Mouse (Mus musculus) stomach, embryonic 16.5 days (tissue): ENCODE results near the gene Slc12a9. TPM values are rescaled to one million over a fixed set of nuclear protein-coding genes. Genes with fewer than 3 reads are reported as not detected.

ENCODE experiments used
- ATAC-seq: fragments of 200-750 bp; cut with Nextera tagmentation; 2 replicates; pipeline ENCODE4 v1.8.0; 2017; ENCODE audit warnings: moderate number of reproducible peaks, moderate TSS enrichment; ENCODE audit not compliant: insufficient read depth, low FRiP score
- H3K27ac ChIP-seq: fragments of 300-500 bp; sonication (generic); 2 replicates; pipeline ENCODE4 v1.5.1; 2014; ENCODE audit warnings: low read length
- H3K27me3 ChIP-seq: fragments of 300-500 bp; sonication (generic); 2 replicates; pipeline ENCODE4 v1.6.1; 2014; ENCODE audit warnings: low read length, control low read depth, mixed read lengths; ENCODE audit not compliant: control insufficient read depth, insufficient read depth
- H3K36me3 ChIP-seq: fragments of 300-500 bp; sonication (generic); 2 replicates; pipeline ENCODE4 v1.6.1; 2014; ENCODE audit warnings: low read length; ENCODE audit not compliant: control insufficient read depth, insufficient read depth
- H3K4me1 ChIP-seq: fragments of 300-500 bp; sonication (generic); 2 replicates; pipeline ENCODE4 v1.6.1; 2014; ENCODE audit warnings: low read length, control low read depth, mixed read lengths; ENCODE audit not compliant: control insufficient read depth, insufficient read depth
- H3K4me2 ChIP-seq: fragments of 300-500 bp; sonication (generic); 2 replicates; pipeline ENCODE4 v1.6.1; 2014; ENCODE audit warnings: low read depth, low read length, mixed read lengths
- H3K4me3 ChIP-seq: fragments of 300-500 bp; sonication (generic); replicated peaks from 2 replicates; pipeline ENCODE4 v1.5.1; 2014; ENCODE audit warnings: mild to moderate bottlenecking, low read length
- H3K9ac ChIP-seq: fragments of 300-500 bp; sonication (generic); 2 replicates; pipeline ENCODE4 v1.6.1; 2014; ENCODE audit warnings: low read length
- H3K9me3 ChIP-seq: fragments of 300-500 bp; sonication (generic); replicated peaks from 2 replicates; pipeline ENCODE4 v1.6.1; 2016; ENCODE audit warnings: low read length, control low read depth; ENCODE audit not compliant: control insufficient read depth
- WGBS: fragments of 180-500 bp; shearing (Covaris S2); extraction: QIAGEN DNeasy Blood & Tissue Kit; methylation state at CpG from one replicate; pipeline ENCODE4 v1.1.7; 2014; 5-methylcytosine and 5-hydroxymethylcytosine counted together
- polyA plus RNA-seq: library from polyadenylated mRNA; unstranded; fragments of >200 nt; fragmentation: Nextera tagmentation; extraction: Ambion mirVana; gene quantifications from 2 replicates; pipeline ENCODE4 v1.2.1, GENCODE M21; 2015

Slc12a9 gene
- polyA plus RNA-seq, 1 experiment from 2014 or later = 13.7 TPM

DNA sequence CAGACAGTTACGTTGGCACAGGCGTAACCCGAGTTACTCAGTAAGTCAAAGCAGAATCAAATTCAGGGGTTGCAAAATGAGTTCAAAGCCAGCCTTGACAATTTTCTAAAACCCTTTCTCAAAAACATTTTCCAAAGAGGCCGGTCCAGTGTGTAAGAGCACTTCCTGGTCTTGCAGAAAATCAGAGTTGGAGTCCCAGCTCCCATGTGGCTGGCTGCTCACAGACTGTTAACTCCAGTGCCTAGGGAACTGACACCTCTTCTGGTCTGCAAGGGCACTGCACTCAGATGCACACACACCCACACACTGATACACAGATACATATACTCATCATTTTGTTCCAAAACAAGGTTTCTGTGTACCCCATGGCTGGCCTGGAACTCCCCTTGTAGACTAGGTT lies 25.0 kb downstream of the Slc12a9 start:
- 94% methylated on average over 4 of the region's 4 CpGs for WGBS
- Histone ChIP-seq H3K9ac (peak overlapping the region; percentile 97), H3K4me2 (peak overlapping the region; percentile 67), H3K27ac (peak overlapping the region; percentile 91), H3K36me3 (peaks cover 22% of the 10 kb centered on the region), H3K4me3 (peak overlapping the region; percentile 94), H3K9me3 (no peaks in the 10 kb centered on the region), H3K4me1 (peaks cover 39% of the 10 kb centered on the region), H3K27me3 (no peaks in the 10 kb centered on the region)
- no peak for ATAC-seq

DNA sequence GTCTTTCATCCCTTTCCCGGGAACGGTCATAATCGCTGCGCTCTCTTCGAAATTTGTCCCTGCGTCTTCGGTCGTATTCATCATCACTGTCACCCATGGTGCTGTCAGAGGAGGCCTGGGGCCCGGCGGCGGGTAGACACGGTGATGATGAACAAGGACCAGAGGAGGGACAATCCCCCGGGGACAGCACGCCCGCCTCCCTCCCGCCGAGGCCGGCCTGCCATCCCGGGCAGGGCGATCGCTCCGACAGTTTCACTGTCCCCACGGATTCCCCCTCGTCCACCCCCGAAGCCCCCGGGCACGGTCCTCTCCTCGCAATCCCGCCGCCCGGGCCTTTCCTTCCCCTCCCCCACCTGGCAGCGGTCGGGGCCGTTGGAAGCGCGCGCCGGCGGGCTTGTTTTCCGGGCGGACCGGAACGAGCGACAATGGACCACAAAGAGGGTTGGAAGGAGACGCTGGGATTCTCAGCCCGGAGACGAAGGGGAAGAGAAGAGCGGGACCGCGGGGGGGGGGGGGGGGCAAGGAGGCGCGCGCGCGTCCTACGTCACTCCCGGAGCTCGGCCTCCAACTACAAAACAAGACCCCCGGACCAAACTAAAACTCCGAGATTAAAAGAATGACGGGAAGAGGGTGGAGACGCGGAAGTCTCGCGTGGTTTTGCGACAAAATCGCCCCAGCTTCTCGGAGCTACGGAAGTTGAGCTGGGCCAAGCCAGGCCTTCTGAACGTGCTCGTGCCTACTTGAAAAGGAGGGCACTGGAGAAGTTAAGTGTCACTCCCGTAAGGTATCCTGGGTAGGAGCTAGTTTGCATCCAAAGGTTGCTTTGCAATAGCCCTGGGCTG lies 26.1 kb downstream of the Slc12a9 start, which contains the start of gene Srrt:
Gene Srrt, minus strand, starts transcription at position 604 of the 842 bp plus-strand sequence.
- WGBS = 0% methylated on average over 63 of the region's 72 CpGs
- peak within 1 kb of the TSS; percentile 97 for H3K9ac ChIP-seq
- peak; percentile 87 for ATAC-seq
- H3K4me1 ChIP-seq = peaks cover 30% of the 10 kb centered on the region
- peaks cover 28% of the 10 kb centered on the region for H3K36me3 ChIP-seq
- H3K27me3 ChIP-seq = no peaks in the 10 kb centered on the region
- no peaks in the 10 kb centered on the region for H3K9me3 ChIP-seq
- H3K4me3 ChIP-seq = peak within 1 kb of the TSS; percentile 94
- peak within 1 kb of the TSS; percentile 67 for H3K4me2 ChIP-seq
- H3K27ac ChIP-seq = peak within 1 kb of the TSS; percentile 91

DNA sequence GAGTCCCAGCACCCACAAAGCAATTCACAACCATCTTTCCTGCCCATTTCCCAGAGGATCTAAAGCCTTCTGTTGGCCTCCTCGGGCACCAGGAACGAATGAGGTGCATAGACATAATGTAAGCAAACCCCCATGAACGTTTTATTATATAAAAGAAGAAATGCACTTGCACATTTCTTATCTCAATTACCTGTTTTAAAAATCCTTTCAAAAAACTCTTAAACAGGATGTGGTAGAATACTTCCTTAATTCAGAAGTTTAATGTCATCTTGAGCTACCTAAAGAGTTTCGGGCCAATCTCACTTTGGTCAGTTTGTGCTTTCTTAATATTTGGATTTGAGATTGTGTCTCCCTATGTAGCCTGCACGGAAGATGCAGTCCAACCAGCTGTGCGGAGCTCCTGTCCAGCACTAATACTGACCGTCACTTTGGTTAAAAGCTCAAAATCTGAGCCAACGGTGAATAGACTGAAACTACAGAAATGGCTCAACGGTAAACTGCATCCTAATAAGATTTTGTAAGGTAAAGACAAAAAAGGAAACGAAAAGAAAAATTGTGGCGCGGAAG lies 26.9 kb downstream of the Slc12a9 start:
- Histone ChIP-seq H3K4me3 (peak overlapping the region; percentile 94), H3K9ac (peak overlapping the region; percentile 97), H3K27ac (peak overlapping the region; percentile 91; the same call in 1 of the 2 replicates), H3K4me1 (peaks cover 26% of the 10 kb centered on the region), H3K27me3 (no peaks in the 10 kb centered on the region), H3K4me2 (peak overlapping the region; percentile 60), H3K36me3 (peaks cover 34% of the 10 kb centered on the region), H3K9me3 (no peaks in the 10 kb centered on the region)
- no peak for ATAC-seq
- 8% methylated on average over 12 of the region's 12 CpGs for WGBS

DNA sequence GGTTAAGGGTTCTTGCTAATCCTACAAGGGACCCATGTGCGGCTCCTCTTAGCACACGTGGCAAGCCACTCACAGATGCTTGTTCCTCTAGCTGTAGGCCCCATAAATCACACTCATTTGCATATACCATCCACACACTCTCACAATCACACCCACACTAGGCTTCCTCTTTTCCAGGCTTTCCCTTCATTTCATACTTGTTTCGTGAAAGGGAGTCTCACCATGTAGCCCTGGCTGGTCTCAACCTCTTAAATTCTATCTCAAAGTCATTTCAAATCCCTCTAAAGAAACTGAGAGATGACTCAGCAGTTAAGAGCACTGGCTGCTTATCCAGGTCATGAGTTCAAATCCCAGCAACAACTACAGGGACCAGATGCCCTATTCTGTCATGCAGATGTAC lies 27.6 kb downstream of the Slc12a9 start:
- 47% methylated on average over 3 of the region's 3 CpGs for WGBS

DNA sequence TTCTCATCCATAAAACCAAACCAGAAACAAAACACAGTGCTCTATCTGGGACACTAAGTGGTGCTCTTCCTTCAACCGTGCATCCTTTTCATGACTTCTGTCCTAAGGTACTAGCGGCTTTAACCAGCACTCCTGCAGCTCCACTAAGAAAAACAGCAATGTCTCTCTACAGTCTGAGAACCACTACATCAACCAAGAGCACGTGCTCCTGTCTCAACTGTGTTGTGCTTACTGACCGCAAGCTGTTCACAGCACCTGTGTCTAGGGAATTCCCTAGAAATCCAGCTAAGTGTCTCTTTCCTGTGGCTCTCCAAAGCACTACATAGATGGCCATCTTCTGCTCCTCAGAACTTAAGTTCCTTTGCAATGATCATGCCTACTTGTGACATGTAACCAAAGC lies 28.6 kb downstream of the Slc12a9 start:
- H3K36me3 ChIP-seq = peaks cover 27% of the 10 kb centered on the region
- peak overlapping the region; percentile 60 for H3K4me2 ChIP-seq
- no peaks in the 10 kb centered on the region for H3K9me3 ChIP-seq
- peak overlapping the region; percentile 53 for H3K9ac ChIP-seq
- H3K4me3 ChIP-seq = no peak overlapping the region; the same call in 1 of the 2 replicates
- no peak for ATAC-seq
- WGBS = 50% methylated on average over 4 of the region's 4 CpGs
- no peak overlapping the region for H3K27ac ChIP-seq
- no peaks in the 10 kb centered on the region for H3K27me3 ChIP-seq
- H3K4me1 ChIP-seq = peaks cover 26% of the 10 kb centered on the region

More for the DNA sequence above, 27.6 kb downstream of the Slc12a9 start:
- Histone ChIP-seq H3K4me2 (peak overlapping the region; percentile 60), H3K9me3 (no peaks in the 10 kb centered on the region), H3K27me3 (no peaks in the 10 kb centered on the region), H3K27ac (no peak overlapping the region), H3K9ac (peak overlapping the region; percentile 97), H3K4me3 (peak overlapping the region; percentile 94), H3K4me1 (peaks cover 26% of the 10 kb centered on the region), H3K36me3 (peaks cover 34% of the 10 kb centered on the region)
- ATAC-seq = no peak

DNA sequence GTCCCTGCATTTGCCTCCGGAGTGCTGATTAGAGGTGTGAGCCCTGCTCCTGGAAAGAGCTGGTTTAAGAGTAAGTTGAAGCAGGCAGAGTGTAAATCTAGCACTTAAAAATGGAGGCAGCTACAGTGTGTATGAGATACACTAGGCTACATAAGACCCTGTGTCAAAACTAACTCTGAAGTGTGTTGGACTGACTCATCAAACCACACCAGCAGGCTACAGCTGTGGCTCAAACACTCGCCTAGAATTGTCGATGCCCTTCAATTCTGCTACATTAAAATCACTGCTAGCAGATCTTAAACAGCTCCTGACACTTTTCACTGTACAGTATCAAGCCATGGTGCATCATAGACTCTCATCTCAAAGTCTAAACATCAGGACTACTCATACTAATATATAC lies 29.2 kb downstream of the Slc12a9 start:
- no peak for ATAC-seq
- H3K9me3 ChIP-seq = no peaks in the 10 kb centered on the region
- H3K4me1 ChIP-seq = peaks cover 26% of the 10 kb centered on the region
- peak overlapping the region; percentile 18; the same call in 1 of the 2 replicates for H3K9ac ChIP-seq
- peaks cover 25% of the 10 kb centered on the region for H3K36me3 ChIP-seq
- H3K27ac ChIP-seq = no peak overlapping the region
- 59% methylated on average over 3 of the region's 3 CpGs for WGBS
- no peaks in the 10 kb centered on the region for H3K27me3 ChIP-seq
- no peak overlapping the region for H3K4me3 ChIP-seq
- H3K4me2 ChIP-seq = no peak overlapping the region

DNA sequence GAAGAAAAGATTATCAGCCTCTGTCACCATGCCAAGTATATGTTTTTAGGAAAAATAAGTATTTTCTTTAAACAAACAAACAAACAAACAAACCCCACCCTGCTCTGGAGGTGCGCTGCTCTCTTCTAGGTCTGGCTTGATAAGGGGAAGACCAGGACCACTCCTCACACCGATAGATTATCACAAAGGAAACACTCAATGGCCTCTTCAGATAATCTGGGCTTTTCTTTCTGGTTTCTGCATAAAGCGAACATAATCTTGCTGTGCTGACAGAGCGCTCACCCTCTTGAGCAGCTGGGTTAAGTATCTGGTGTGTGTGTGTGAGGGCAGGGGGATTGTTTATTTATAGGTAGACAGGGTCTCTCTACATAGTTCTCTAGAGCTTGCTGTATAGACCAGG lies 29.8 kb downstream of the Slc12a9 start:
- Histone ChIP-seq H3K9me3 (no peaks in the 10 kb centered on the region), H3K27me3 (no peaks in the 10 kb centered on the region), H3K36me3 (peaks cover 19% of the 10 kb centered on the region), H3K4me3 (no peak overlapping the region), H3K4me1 (peaks cover 26% of the 10 kb centered on the region), H3K9ac (peak overlapping the region; percentile 18; the same call in 1 of the 2 replicates), H3K4me2 (no peak overlapping the region), H3K27ac (no peak overlapping the region)
- no peak for ATAC-seq
- WGBS = 65% methylated on average over 4 of the region's 4 CpGs

DNA sequence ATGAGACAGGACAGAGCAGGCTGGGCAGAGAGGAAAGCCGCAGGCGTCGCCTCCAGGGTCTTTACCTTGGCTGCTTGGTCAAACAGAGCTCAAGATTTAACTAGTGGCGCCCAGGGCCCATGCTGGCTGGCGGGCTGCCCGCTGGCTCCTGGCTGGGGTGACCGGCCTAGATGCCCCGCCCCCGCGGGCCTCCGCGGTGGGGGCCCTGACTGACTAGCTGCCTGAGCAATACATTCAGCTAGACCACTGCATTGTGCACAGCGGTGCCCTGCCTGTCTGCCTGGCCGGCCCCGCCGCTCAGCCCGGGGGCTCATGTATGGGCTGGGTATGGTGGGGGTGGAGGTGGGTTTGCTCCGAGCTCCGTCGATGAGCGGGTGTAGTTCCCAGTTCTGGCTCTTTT lies 32.1 kb downstream of the Slc12a9 start:
- H3K4me1 ChIP-seq = peaks cover 25% of the 10 kb centered on the region
- H3K36me3 ChIP-seq = peaks cover 35% of the 10 kb centered on the region
- H3K9me3 ChIP-seq = no peaks in the 10 kb centered on the region
- no peak overlapping the region for H3K4me3 ChIP-seq
- peak; percentile 38; the same call in 1 of the 2 replicates for ATAC-seq
- 75% methylated on average over 21 of the region's 21 CpGs for WGBS
- H3K4me2 ChIP-seq = no peak overlapping the region
- H3K27ac ChIP-seq = no peak overlapping the region
- no peaks in the 10 kb centered on the region for H3K27me3 ChIP-seq
- H3K9ac ChIP-seq = no peak overlapping the region

DNA sequence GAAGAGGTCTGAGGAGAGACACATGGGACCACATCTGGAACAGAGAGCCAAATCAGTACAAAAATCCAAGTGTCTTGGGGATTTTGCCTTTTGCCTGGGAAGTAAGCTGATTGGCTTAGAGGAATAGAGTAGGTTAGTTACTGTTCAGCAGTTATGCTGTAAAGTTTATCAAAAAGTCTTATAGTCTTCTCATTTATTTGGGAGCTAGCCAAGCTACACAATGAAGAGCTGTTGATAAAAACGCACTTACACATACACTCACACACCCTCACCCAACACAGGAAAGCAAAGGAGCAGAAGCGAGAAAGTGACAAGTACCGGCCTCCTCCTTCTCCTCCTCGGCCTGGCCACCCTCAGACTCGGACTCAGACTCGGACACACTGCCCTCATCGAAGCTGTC lies 34.2 kb downstream of the Slc12a9 start:
- no peak for ATAC-seq
- H3K4me1 ChIP-seq = peaks cover 18% of the 10 kb centered on the region
- H3K27ac ChIP-seq = no peak overlapping the region
- no peak overlapping the region for H3K4me2 ChIP-seq
- no peaks in the 10 kb centered on the region for H3K27me3 ChIP-seq
- H3K9ac ChIP-seq = no peak overlapping the region
- WGBS = 71% methylated on average over 7 of the region's 7 CpGs
- peaks cover 45% of the 10 kb centered on the region for H3K36me3 ChIP-seq
- H3K4me3 ChIP-seq = no peak overlapping the region
- no peaks in the 10 kb centered on the region for H3K9me3 ChIP-seq
